Mouse (Mus musculus) urinary bladder, postnatal 36 days (tissue): ENCODE data around the gene Rab3b.

Experiments used
- DNase-seq, 2 experiments: peaks; one replicate each; pipeline ENCODE4 v3.0.0; 2022; ENCODE audit warnings: low spot score in 2 of 2, mixed read lengths in 1 of 2

The Rab3b gene

DNA sequence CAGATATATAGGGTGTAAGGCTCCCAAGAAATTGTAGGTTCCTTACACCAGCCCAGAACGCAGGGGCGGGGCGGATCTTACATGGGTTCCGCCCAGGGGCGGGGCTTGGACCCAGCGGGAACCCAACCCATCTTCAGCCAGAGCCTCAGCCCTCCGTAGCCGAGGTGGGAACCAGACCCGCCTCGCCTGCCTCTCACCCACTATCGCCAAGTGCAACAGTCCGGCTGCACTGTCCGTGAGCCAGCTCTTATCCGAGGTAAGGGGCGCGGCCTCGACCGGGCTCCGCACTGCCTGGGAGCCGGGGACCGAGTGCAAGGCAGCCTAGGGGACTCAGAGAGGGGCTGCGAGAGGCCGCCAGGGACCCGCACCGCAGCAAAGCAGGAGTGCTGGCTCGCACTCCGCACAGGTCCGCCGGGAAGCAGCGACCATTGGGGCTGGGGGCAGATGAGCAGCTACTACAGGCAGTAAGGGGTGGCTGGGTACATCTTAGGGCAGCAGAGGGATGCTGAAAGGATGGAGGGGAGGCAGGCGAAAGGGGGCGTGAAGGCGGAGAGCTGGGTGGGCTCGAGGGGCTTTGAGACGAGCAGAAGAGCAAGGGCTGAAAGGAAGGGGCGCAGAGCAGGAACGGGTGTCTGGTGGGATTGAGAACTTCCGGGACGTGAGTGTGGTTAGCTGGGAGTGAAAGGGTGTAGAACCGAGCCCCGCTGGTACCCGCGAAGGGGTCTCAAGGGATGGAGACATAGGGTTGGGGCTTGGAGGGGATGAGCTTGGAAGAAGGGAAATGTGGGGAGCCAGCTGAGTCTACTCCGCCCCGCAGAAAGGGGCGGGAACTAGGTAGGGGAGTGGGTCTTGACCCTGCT is at the start of gene Rab3b:
Gene Rab3b (plus strand): TSS at position 101 of the 860 bp plus-strand sequence.
- DNase-seq, result peak; percentile 47 to 51

DNA sequence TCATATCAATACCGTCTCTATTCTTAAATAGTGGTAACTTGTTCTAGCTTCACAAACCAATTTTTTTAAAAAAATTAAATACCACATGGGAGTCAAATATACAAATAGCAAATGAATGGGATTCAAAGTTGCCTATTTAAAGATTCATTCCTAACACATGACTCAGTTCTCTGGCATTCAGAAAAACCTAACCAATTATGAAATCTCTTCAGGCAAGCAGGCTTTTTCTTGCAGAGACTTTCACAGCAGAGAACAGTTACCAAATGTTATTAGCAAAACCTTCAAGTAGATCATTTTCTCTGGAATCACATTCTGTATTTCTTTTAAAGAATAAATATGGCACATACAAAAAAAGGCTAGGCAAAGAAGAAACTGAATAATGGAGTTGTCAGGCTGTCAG is 48.2 kb upstream of the Rab3b start:
- no peak for DNase-seq

DNA sequence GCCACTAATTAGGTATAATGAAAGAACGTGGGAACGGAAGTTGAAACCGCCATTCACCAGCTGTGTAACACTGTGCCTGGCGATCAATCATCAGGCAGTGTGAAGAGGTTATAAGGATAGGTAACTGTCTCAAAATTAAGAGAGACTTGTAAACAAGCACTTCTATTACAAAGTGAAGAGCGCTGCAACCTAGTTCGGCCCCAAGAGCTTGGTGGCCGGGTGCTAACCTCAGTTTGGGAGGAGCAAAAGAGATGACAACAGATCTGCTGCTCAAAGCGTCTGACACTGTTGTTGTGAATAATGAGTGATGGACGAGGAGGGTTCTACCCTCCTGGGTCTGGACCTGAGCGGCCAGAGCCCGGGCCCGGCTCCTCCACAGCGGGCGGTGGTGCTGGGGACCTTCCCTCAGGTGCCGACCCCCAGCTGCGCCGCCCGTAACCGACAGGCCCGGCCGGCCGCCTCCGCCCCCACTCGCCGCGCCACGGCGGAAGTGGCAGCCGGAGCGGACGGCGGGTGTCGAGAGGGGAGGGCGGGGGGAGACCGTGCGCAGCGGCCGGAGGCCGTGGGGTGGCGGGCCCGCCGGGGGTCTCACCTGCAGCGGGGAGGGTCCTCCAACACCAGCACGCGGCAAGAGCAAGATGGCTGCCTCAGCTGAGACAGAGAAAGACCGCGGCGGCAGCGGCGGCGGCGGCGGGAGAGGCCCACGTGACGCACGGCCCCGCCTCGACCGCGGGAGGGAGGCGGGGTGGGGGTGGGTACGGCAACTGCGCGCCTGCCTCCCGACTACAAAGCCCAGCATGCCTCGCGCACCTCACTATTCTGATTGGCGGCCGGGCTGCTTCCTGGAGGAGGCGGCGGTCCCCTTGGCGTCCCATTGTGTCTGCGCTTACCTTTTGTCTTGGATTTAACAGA is 45.7 kb upstream of the Rab3b start, which contains the start of gene Btf3l4:
Gene Btf3l4 (minus strand): TSS at position 699 of the 912 bp plus-strand sequence.
- DNase-seq, result peak; percentile 80 to 89

DNA sequence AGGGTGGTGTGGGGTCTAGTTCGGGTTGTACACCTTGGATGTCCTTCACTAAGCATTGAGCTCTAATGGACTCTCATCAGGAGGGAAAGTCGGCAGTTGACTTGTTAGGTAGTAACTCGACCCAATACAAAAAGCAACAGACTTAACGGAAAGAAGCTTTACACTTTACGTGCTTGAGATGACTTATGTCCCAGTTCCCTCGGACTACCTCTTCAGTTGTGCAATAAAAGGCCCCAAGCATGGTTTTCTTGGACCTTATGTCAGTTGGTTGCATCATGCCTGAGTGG is 45.1 kb upstream of the Rab3b start:
- DNase-seq, result no peak

DNA sequence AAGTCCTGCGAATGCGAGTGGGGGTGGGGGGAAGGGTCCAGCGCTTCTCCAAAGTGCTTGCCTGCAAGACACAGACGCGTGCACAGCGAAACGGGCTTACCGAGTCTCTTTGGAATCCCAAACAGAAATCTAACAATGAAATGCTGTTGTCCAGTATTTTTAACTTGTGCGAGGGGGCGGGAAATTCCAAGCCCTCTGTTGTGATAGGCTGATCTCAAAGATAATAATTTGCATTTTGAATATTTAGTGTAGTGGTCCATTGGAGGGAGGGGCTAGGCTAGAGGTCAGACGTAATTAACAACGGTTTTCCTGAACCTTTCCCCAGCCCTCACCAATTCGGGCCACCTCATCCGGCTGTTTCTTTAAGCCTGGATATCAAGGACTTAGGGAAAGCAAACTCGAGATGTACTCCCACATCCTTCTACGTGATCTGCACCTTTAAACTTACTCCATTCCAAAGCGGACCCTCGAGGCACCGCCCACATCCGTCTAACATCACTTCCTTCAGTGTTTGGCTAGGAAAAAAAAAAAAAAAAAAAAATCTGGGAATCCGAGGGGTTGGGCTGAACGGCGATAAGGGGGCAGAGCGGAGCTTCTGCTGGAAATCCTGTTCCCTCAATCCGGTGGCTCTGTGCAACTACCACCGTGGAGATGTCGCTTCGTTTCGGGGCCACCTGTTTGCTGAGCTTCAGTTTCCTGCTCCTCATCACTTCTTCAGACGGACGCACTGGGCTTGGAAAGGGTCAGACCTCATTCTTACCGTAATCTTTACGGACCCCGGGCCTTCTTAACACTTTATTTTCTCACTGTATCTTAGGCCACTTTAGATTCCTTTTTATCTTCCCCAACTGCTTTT is 44.5 kb upstream of the Rab3b start, which contains the start of gene Txndc12:
Gene Txndc12 (plus strand): TSS at position 487 of the 856 bp plus-strand sequence.
- peak; percentile 76 to 83 for DNase-seq

DNA sequence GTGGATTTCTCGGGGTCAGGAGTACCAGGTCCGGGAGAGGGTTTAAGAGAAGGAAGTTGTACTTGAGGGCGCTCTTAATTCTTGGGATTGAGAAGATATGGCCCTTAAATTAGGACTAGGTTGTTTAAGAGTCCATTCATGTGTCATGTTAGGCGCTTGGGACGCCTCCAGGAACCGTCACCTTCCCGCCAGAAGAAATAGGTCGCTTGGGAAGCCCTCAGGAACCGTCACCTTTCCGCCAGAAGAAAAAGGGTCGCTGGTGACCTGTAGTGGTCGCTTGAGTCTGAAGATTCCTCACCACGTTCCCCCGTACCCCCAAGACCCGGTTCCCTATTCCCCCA is 43.9 kb upstream of the Rab3b start:
- DNase-seq, result peak in 1 of 2 experiments; percentile 7

DNA sequence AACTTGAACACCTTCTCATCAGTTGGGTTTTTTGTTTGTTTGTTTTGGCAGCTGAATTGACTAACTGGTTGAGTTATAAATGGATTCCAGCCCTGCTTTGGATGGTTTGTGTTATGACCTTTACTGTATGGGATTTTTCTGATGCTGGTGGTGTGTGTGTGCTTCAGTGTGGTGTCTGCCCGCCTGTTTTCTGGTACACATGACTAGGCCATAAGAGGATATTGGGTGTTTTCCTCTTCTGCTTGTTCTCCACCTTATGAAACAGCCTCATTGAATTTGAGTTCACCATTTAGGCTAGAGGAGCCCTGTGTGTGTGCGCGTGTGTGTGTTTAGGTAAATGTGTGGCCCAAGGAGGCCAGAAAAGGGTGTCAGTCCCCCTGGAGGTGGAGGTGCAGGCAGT is 43.4 kb upstream of the Rab3b start:
- DNase-seq, result no peak

DNA sequence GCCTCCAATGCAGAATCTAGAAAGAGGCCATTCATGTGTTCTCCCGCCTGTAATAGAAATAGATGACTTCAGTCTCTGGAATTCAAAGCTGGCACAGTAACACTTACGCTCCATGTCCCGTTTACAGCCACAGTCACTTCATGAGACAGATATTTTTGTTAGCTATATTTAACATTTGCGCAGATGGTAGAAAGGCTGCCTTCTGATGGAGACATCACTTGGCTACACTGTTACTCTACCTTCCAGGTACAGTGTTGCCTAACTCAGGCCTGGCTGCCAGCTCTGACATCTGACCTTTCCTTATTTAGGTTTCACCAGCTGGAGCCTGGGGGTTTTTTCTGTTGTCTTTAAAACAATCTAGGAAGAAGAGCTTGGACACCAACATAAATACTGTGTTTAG is 40.8 kb upstream of the Rab3b start:
- DNase-seq, result no peak

DNA sequence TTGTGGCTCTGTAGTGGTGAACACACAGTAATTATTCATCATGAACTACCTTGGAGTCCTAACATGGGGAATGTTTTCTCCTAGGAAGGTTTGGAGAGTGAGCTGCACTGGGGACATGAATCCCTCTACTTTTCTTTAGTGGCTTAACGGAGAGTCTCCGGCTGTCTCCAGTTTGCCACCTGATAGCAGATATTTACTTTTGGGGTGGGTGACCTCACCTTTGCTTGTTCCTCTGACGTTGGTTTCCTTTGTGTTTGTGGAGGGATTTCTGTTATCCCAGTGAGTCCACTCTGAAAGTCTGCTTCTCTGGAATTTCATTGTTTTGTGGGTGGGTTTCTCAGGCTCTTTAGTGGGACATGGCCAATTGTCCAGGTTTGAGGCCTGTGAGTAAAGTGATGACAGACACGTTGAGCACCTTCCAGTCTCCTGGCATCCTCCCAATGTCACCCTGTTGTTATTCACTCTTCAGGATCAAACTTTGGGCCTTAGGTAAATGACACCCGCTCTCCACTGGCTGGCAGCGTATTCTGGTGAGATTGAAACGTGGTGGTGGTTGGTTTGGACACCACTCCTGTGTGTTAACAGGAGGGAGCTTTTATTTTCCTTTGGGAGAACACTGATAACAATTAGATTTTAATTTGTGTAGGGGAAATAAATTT is 36.8 kb upstream of the Rab3b start:
- DNase-seq, result no peak

DNA sequence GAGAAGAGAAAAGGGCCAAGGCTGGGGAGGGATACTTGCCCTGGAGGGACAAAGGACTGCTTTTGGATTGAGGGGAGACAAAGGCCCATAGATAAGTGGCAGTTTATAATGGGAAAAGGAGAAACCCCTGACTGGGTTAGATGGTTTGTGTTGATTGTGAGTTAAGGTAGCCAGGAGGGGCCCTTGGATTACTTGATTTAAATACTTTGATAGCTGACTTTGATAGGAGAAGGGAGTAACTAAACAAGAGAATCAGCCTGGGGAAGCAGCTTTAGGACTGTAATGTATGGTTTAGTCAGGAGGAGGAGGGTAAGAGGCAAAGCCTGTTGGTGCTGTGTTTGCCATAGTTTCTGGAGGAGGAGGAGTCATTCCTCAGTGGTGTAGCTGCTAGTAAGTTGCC is 35.5 kb upstream of the Rab3b start:
- no peak for DNase-seq

DNA sequence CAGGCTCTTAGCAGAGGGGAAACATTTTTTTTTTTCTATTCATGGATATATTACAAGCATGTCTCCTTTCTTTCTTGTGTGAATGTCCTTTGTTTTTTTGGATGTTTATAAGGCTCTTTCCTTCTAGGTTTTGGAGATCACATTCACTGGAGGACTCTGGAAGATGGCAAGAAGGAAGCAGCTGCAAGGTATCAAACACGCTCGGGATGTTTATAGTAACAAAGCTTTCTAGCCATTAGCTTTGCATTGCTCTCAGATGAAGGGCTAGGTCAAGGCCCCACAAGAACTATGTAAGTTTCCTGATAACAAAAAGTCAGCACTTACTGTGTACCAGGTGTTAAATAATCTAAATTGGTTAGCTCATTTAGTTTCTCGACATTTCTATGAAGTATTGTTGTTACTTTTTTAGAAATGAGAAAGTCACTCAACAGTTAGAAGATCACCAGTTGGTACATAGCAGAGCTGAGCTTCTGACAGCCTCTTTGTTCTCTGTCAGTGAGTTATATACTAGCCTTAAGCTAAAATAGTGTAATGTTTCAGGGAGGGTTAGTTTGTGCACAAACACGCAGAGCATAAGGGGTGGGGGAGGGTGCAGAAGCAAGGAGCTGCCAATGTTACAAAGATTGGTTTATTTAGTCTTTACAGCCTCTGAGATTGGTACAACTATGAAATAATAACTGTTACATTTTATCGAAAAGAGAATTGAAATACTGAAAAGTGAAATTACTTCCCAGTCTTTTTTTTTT is 32.9 kb upstream of the Rab3b start:
- no peak for DNase-seq

DNA sequence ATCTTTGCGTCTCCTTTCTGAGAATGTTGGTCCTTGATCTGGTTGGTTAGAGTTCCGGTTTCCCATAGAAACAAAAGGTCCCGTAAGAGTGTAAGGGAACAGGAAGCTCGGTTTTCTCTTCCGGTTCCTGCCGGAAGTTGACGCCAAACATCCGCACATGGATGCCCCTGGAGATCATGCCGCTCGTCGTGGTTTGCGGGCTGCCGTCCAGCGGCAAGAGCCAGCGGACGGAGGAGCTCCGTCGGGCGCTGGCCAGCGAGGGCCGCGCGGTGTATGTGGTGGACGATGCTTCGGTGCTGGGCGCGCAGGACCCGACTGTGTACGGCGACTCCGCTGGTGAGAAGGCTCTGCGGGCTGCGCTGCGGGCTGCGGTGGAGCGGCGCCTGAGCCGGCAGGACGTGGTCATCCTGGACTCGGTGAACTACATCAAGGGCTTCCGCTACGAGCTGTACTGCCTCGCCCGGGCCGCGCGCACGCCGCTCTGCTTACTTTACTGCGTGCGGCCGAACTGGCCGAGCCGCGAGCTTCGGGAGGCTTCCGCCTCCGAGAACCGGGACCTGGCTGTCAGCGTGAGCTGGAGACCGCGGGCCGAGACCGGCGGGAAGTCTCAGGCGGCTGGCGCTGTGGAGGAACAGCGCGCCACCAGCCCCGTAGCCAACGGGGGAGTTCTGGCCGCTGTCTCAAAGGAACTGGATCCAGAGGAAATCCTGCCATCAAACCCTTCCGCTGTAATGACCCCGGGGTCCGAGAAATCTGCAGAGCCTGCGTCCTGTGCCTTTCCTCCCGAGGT is 31.0 kb upstream of the Rab3b start, which contains the start of gene Kti12:
Gene Kti12 (plus strand): TSS at position 71 of the 790 bp plus-strand sequence.
- DNase-seq, result peak; percentile 66 to 83

DNA sequence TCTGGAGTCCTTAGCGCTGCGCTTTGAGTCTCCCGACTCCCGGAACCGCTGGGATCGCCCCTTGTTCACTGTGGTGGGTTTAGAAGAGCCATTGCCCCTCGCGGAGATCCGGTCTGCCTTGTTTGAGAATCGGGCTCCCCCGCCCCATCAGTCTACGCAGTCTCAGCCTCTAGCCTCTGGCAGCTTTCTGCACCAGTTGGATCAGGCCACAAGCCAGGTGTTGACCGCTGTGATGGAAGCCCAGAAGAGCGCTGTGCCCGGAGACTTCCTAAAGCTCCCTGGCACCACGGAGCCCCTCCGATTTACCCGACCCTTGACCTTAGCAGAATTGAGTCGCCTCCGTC is 30.4 kb upstream of the Rab3b start, which contains the start of gene A730015C16Rik:
Gene A730015C16Rik (minus strand): TSS at position 115 of the 344 bp plus-strand sequence.
- DNase-seq, result peak in 1 of 2 experiments; percentile 15

DNA sequence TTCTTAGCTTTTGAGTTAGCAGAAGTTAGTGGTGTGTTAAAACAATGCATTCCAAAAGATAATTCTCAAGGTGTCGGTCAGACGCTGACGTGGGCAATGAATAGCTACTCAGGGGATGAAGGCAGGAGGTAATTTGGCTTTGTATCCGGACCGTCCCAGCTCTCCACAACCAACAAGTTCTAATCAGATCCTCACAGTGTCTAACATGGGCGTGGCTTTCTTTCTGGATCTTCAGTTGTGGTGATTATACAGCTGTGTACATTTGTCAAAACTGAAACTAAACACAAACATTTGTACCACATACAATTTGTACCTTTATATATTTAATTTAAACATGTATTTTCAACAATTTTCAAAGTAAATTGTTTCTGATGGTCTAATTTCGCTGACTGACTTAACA is 12.1 kb upstream of the Rab3b start:
- no peak for DNase-seq

DNA sequence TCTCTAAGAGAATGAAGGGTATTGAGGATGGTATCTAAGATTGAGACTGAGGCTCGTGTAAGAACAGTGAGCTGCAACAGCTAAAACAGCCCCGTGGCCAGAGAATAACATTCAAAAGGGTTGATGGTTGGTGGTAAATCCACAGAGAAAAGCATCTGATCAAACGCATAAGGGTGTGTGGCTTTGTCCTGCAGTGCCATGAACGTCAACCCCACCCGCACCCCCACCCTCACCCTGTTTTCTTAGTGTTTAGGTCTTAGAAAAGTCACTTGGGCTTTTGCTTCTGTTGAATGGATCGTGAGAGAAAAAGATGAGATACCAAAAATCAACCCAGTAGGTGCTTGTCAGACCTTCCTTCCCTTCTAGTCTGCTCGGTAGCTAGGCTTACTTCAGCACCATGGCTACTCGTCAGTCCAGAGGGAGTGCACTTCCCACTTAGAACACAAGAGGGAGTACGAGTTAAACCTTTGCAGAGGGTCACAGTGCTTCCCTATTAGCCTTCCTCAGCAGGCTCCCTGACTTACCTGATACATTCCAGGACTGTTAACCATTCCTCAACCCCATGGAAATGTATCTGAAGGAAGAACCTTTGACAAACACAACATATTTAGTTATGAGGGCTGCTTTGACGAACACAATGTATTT is 9.0 kb upstream of the Rab3b start:
- DNase-seq, result peak; percentile 72 to 78

DNA sequence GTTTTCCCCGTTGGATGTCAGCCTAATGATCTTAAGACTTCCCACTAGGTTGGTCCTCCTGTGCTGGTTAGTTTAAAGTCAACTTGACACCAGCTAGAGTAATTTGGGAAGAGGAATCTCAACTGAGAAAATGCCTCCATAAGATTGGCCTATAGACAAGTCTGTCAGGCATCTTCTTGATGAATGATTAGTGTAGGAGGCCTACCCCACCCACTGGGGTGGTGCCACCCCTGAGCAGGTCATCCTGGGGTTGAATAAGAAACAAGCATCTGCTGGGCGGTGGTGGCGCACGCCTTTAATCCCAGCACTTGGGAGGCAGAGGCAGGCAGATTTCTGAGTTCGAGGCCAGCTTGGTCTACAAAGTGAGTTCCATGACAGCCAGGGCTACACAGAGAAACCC is 5.1 kb upstream of the Rab3b start:
- no peak for DNase-seq

DNA sequence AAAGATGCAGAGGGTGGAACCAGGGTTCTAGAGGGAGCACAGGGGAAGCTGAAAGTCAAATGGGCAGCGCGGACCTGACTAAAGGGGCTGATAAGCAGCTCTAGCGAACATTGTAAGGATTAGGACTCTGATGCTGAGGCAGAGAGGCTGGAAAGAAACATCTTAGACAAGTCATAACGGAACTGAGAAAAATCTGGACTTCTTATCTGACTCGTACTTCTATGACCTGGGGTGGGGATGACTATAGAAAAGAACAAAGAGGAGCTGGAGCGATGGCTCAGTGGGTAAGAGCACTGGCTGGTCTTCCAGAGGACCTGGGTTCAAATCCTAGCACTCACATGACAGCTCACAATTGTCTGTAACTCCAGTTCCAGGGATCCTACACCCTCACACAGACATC is 962 bp upstream of the Rab3b start:
- DNase-seq, result no peak

DNA sequence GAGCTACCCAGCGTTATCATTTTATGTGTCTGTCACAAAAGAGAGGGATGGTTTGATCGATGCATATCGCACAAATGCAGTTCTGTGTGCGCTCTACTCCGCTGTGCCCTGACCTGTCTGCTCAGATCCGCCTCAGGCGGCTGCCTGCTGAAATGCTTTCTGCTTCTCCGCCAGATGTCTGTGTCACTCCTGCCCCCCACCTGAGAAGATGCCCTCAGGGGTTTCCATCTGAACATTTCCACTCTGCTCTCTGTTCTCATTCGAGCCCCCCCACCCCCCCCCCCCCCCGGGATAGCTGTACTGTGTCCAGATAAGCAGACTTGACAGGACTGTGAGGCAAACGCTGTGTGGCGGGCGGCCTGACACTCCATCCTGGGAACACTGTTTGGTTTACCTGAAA is 5.0 kb downstream of the Rab3b start:
- no peak for DNase-seq

DNA sequence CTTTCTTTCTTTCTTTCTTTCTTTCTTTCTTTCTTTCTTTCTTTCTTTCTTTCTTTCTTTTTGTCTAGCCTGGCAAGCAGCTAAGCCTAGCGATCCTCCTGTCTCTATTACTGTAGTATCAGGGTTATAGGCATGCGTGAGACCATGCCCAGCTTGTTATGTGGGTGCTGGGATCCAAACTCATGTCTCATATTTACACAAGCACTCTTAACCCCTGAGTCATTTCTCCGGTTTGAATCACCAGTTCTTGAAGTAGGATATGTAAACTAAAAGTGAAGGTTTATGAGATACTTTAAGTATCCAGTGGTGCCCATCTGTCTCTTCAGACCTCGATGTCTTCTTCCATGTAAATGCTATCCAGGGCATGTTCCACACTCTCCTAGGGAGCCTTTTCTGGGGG is 8.6 kb downstream of the Rab3b start:
- no peak for DNase-seq
